Mouse (Mus musculus): ENCODE measurements at regions not wholly inside any gene's neighbourhood (a gene's known extent, or its start where the extent isn't known, plus 50 kb on each side); places are given as distances from the start of the nearest gene placed in this dataset.

DNA sequence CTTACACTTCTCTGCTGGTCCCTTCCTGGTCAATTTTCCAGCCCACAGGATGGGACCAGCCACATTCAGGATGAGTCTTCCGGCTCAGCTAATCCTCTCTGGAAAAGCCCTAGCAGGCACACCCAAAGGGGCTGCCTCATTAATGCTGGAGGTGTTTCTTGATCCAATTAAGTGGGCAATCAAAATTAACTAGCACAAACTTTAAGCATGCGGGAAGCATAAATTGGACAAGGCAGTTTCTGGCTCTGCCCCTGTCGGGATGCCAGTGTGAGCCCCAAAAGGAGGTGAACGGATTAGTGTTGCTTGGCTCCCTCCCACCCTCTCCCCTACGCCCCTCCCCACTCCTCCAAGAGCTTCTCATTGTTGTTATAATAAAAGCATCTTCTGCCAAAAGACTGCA, 262.5 kb upstream of the Id4 start:
- no peak for ATAC-seq
- H3K9ac ChIP-seq, result no peak overlapping the region
- no peak overlapping the region for H3K27ac ChIP-seq
- no peaks in the 10 kb centered on the region for H3K27me3 ChIP-seq (replicated peaks)
- 64% methylated on average over 5 of the region's 5 CpGs for WGBS
- H3K4me1 ChIP-seq (replicated peaks), result no peaks in the 10 kb centered on the region
- no peak overlapping the region for H3K4me3 ChIP-seq (replicated peaks)
- H3K9me3 ChIP-seq, result no peaks in the 10 kb centered on the region
- no peaks in the 10 kb centered on the region for H3K36me3 ChIP-seq
- no peak overlapping the region for H3K4me2 ChIP-seq (replicated peaks)

DNA sequence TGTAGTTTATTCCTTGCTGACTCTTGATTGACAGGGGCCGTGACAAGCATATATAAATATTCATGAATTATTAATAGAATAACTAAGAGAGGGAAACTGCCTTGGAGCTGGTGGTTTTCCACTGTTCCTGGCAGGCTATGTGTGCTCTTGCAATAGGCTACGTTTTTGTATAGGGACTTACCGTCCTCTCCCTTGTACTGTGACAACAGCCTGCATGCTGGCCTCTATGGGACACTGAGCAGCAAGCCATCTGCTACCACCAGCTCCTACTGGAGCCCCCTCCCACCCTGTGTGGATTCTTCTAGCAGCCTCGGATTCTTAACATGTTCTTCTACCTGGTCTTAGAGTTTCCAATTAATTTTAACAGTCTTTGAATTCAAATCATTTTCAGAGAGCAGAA, 261.6 kb upstream of the Id4 start:
- Histone ChIP-seq H3K9me3 (no peaks in the 10 kb centered on the region), H3K9ac (no peak overlapping the region), H3K4me3 (replicated peaks) (no peak overlapping the region), H3K4me2 (replicated peaks) (no peak overlapping the region), H3K27me3 (replicated peaks) (no peaks in the 10 kb centered on the region), H3K36me3 (no peaks in the 10 kb centered on the region), H3K27ac (no peak overlapping the region), H3K4me1 (replicated peaks) (no peaks in the 10 kb centered on the region)
- no peak for ATAC-seq
- WGBS, result 77% methylated on average over 4 of the region's 4 CpGs

DNA sequence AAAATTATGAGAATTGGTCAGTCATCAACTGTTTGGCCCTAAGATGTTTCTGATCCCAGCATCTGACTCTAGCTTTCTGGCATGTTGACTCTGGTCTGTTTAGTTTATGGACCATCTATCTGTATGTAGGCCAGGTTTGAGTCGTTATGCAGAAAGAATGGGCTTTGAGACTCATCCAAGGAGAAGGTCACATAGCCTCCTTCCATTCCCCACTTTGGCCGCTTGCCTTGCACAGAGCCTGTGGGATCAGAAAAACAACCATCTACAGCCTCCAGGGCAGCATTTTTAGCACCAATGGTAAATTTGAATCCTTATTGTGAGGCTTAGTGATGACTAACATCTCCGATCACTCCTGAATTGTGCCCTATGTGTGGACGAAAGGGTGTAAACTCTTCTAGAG, 257.9 kb upstream of the Id4 start:
- no peaks in the 10 kb centered on the region for H3K4me1 ChIP-seq (replicated peaks)
- no peaks in the 10 kb centered on the region for H3K36me3 ChIP-seq
- H3K9me3 ChIP-seq, result no peaks in the 10 kb centered on the region
- no peak overlapping the region for H3K4me3 ChIP-seq (replicated peaks)
- H3K9ac ChIP-seq, result no peak overlapping the region
- H3K4me2 ChIP-seq (replicated peaks), result no peak overlapping the region
- WGBS, result 80% methylated on average over 4 of the region's 4 CpGs
- H3K27me3 ChIP-seq (replicated peaks), result no peaks in the 10 kb centered on the region
- no peak for ATAC-seq
- H3K27ac ChIP-seq, result no peak overlapping the region

DNA sequence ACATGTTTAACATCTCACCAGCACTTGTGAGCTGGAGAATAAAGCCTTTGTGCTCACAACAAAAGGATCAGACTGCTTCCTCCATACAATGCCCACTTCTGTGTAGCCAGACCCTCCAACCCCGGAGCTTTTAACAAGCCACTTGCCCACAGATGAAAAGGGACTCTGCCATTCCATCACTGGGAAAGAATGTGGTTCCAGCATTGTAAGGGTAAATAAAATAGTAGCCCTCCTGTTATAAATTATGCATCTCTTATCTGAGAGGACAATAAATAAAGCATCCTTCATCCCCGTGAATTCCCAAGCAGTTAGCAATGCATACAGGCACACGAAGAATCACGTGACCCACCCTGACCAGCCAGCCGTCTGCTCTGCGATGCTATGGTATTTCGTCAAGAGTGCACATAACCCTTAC, 247.7 kb upstream of the Id4 start:
- no peaks in the 10 kb centered on the region for H3K36me3 ChIP-seq
- no peaks in the 10 kb centered on the region for H3K27me3 ChIP-seq (replicated peaks)
- whole genome bisulfite sequencing, result 31% methylated on average over 7 of the region's 7 CpGs
- no peak overlapping the region for H3K4me2 ChIP-seq (replicated peaks)
- H3K9me3 ChIP-seq, result no peaks in the 10 kb centered on the region
- no peak for ATAC-seq
- H3K4me1 ChIP-seq (replicated peaks), result no peaks in the 10 kb centered on the region
- H3K27ac ChIP-seq, result no peak overlapping the region
- no peak overlapping the region for H3K9ac ChIP-seq
- no peak overlapping the region for H3K4me3 ChIP-seq (replicated peaks)

DNA sequence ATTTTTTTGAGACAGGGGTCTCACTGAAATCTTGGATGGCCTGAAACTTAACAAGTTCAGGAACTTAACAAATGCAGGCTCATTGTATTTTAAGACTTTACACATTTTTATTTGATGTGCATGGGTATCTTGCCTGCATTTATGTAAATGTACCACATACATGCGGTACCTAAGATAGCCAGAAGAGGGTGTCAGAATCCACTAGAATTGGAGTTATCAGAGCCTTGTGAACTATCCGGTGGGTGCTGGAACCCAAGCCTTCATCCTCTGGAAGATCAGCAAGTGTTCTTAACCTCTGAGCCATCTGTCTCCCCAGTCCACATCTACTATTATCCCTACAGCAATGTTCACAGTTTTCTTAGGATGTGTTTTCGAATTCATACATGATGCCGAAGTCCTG, 245.7 kb upstream of the Id4 start:
- ATAC-seq, result no peak
- 83% methylated on average over 4 of the region's 4 CpGs for WGBS
- H3K9ac ChIP-seq, result no peak overlapping the region
- H3K27me3 ChIP-seq (replicated peaks), result no peaks in the 10 kb centered on the region
- no peaks in the 10 kb centered on the region for H3K9me3 ChIP-seq
- H3K4me1 ChIP-seq (replicated peaks), result no peaks in the 10 kb centered on the region
- H3K4me2 ChIP-seq (replicated peaks), result no peak overlapping the region
- H3K4me3 ChIP-seq (replicated peaks), result no peak overlapping the region
- no peaks in the 10 kb centered on the region for H3K36me3 ChIP-seq
- H3K27ac ChIP-seq, result no peak overlapping the region

DNA sequence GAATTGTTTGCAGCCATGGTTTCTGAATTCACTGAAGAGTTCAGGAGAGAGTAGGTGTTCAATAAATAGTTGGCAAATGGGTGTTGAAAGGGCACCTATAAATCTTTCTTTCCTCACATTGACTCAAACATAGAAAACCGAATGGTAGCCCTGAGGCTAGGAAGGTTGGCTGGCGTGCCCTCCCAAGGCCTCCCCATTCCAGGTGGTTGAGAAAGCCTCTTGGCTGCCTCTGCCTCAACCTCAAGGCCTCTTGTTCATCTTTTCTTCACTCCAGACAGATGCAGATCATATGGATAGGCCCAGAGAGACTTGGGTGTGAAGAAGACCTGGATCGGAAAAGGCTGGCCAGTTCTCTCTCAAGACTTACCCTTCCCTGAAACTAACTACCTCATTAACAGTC, 245.0 kb upstream of the Id4 start:
- H3K4me2 ChIP-seq (replicated peaks), result no peak overlapping the region
- H3K9me3 ChIP-seq, result no peaks in the 10 kb centered on the region
- 90% methylated on average over 3 of the region's 3 CpGs for WGBS
- no peaks in the 10 kb centered on the region for H3K4me1 ChIP-seq (replicated peaks)
- no peaks in the 10 kb centered on the region for H3K36me3 ChIP-seq
- H3K9ac ChIP-seq, result no peak overlapping the region
- H3K4me3 ChIP-seq (replicated peaks), result no peak overlapping the region
- no peak overlapping the region for H3K27ac ChIP-seq
- no peaks in the 10 kb centered on the region for H3K27me3 ChIP-seq (replicated peaks)
- no peak for ATAC-seq

DNA sequence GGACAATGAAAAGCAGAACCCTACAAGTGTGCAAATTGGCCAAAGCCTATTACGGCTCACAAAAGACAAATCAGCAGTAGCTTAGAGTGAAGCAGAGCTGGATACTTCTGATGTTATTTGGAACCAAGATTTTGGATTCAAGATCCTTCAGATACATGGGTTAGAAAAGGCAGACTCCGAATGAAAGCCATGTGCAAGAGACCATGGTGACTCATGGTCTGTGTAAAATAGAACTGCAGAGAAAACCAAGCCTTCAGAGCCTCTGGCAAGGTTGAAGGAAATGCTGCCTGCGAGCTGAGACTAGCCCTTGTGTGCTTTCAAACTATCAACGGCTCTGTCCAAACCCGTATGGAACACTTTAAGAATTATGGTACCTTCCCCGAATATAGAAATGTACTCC, 244.4 kb upstream of the Id4 start:
- Histone ChIP-seq H3K27me3 (replicated peaks) (no peaks in the 10 kb centered on the region), H3K4me2 (replicated peaks) (no peak overlapping the region), H3K27ac (no peak overlapping the region), H3K9me3 (no peaks in the 10 kb centered on the region), H3K4me1 (replicated peaks) (no peaks in the 10 kb centered on the region), H3K4me3 (replicated peaks) (no peak overlapping the region), H3K36me3 (no peaks in the 10 kb centered on the region), H3K9ac (no peak overlapping the region)
- 85% methylated on average over 6 of the region's 6 CpGs for WGBS
- no peak for ATAC-seq

DNA sequence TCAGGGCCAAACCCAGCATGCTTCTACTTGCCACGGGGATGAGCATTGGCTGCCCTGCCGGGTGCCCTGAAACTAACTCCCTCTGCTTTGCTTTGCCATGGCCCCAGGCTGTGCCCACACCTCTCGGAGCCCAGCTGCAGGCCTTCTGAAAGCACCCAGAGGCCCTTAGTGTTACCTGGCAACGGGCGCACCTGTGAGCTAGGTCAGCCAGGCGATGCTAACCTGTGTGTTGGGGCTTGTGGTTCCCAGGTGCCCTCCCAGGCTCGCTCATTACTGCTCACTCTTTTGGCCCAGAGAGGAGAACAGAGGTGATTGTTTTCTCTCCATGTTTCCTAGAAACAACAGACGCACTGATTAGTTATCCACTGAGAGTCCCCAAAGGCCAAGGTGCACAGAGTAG, 243.4 kb upstream of the Id4 start:
- Histone ChIP-seq H3K4me3 (replicated peaks) (no peak overlapping the region), H3K27ac (no peak overlapping the region), H3K27me3 (replicated peaks) (no peaks in the 10 kb centered on the region), H3K9ac (no peak overlapping the region), H3K36me3 (no peaks in the 10 kb centered on the region), H3K4me1 (replicated peaks) (no peaks in the 10 kb centered on the region), H3K4me2 (replicated peaks) (no peak overlapping the region), H3K9me3 (no peaks in the 10 kb centered on the region)
- 73% methylated on average over 8 of the region's 8 CpGs for WGBS
- no peak for ATAC-seq

DNA sequence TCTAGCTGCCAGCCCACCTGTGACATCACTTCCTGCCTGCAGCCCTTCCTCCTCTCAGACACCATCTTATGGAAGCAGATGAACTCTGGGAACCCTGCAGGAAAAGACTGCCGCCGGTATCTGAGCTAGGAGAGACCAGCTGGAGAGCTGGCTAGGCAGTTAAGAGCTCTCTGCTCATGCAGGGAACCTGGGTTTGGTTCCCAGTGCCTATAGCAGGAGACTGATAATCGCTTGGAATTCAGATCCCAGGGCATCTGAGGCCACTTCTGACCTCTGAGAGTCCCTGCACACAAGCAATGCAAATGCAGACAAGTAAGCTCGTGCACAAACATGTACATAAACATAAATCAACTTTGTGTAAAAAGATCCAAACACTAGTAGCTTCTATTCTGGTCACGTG, 242.4 kb upstream of the Id4 start:
- H3K4me1 ChIP-seq (replicated peaks), result no peaks in the 10 kb centered on the region
- 65% methylated on average over 5 of the region's 5 CpGs for whole genome bisulfite sequencing
- no peaks in the 10 kb centered on the region for H3K9me3 ChIP-seq
- ATAC-seq, result no peak
- H3K27me3 ChIP-seq (replicated peaks), result no peaks in the 10 kb centered on the region
- no peak overlapping the region for H3K4me2 ChIP-seq (replicated peaks)
- no peak overlapping the region for H3K4me3 ChIP-seq (replicated peaks)
- no peaks in the 10 kb centered on the region for H3K36me3 ChIP-seq
- H3K9ac ChIP-seq, result no peak overlapping the region
- no peak overlapping the region for H3K27ac ChIP-seq

DNA sequence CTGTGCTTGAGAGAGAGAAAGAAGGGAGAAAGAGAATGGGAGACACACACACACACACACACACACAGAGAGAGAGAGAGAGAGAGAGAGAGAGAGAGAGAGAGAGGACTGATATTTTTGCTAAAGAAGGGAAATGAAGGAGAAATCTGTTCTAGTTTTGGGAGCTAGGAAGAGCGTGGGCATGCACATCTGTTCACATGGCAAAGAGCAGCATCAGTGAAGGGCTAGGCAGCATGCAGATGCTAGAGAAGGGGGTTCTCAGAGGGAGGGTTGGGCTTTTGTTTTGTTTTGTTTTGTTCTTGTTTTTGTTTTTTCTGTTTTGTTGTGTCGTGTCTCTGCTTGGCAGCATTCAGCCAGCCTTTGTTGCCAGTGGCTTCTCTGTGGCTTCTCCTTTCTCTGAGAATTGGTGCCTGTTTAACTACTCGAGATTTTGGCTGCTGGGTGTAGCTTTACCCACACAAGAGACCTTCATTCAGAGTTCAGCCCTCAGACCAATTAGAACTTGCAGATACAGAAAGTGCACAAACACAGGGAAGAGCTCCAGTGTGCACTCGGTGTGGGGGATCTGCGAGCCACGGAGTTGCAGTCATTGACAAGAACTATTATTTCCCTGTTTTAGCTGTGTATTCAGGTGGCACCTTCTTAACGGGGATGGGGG, 237.9 kb upstream of the Id4 start:
- no peaks in the 10 kb centered on the region for H3K36me3 ChIP-seq
- H3K9ac ChIP-seq, result no peak overlapping the region
- no peak overlapping the region for H3K27ac ChIP-seq
- WGBS, result 67% methylated on average over 7 of the region's 7 CpGs
- H3K27me3 ChIP-seq (replicated peaks), result no peaks in the 10 kb centered on the region
- ATAC-seq, result no peak
- no peak overlapping the region for H3K4me3 ChIP-seq (replicated peaks)
- H3K4me2 ChIP-seq (replicated peaks), result no peak overlapping the region
- H3K4me1 ChIP-seq (replicated peaks), result peaks cover 5% of the 10 kb centered on the region; the same call in 1 of the 2 replicates
- H3K9me3 ChIP-seq, result no peaks in the 10 kb centered on the region

DNA sequence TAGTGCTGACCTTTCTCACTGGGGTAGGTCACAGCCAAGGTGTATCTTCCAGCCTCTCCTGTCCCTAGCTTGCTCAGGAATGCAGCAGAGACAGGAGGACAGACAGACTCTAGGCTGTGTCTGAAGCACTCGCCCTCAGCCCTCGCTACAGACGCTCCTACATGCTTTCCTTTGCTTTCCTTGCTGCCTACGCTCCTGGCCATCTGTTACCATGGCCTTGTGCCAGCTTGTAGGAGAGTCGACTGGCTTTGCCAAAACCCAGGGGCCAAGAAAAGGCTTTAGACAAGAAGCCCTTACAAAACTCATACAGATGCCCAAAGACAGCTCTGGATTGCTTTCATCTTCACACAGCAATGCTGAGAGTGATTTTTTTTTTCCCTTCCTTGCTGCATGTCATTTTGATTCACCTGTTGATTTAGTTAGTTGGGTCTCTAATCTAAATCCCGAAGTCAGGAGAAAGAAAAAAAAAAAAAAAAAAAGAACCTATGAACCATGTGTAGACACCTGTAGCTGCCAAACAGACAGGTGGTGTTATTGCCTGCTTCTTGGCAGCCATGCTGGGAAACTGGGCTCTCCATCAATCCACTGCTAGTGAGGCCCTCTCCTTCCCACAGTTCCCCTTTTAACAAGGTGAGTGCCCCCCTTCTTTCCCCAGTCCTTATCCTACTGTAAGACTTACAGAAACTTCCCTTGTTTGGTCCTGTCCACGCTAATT, 233.1 kb upstream of the Id4 start:
- H3K9ac ChIP-seq, result no peak overlapping the region
- H3K9me3 ChIP-seq, result no peaks in the 10 kb centered on the region
- H3K4me3 ChIP-seq (replicated peaks), result no peak overlapping the region
- 47% methylated on average over 7 of the region's 7 CpGs for WGBS
- no peak overlapping the region for H3K4me2 ChIP-seq (replicated peaks)
- peaks cover 5% of the 10 kb centered on the region; the same call in 1 of the 2 replicates for H3K4me1 ChIP-seq (replicated peaks)
- H3K27ac ChIP-seq, result no peak overlapping the region
- no peaks in the 10 kb centered on the region for H3K36me3 ChIP-seq
- no peaks in the 10 kb centered on the region for H3K27me3 ChIP-seq (replicated peaks)
- ATAC-seq, result no peak

DNA sequence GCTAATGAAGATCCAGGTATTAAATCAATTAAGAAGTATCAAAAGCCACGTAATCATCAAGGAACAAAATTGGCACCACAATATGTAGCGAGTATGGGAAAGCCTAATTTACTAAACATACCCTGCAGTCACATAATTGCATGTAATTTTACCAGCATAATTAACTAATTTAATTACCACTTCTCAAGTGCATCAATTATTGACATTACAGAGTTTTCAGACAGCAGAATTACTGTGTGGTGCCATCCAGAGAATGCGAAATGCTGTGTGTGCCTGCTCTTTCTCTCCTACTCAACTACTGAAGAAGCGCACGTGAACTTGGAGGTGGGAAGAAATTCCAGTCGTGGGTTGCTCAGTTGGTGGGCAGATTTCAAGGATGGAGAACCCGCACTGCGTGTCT, 229.5 kb upstream of the Id4 start:
- Histone ChIP-seq H3K36me3 (no peaks in the 10 kb centered on the region), H3K4me3 (replicated peaks) (no peak overlapping the region), H3K27ac (no peak overlapping the region), H3K4me1 (replicated peaks) (peaks cover 5% of the 10 kb centered on the region; the same call in 1 of the 2 replicates), H3K4me2 (replicated peaks) (no peak overlapping the region), H3K9me3 (no peaks in the 10 kb centered on the region), H3K9ac (no peak overlapping the region), H3K27me3 (replicated peaks) (no peaks in the 10 kb centered on the region)
- no peak for ATAC-seq
- 78% methylated on average over 8 of the region's 8 CpGs for WGBS

DNA sequence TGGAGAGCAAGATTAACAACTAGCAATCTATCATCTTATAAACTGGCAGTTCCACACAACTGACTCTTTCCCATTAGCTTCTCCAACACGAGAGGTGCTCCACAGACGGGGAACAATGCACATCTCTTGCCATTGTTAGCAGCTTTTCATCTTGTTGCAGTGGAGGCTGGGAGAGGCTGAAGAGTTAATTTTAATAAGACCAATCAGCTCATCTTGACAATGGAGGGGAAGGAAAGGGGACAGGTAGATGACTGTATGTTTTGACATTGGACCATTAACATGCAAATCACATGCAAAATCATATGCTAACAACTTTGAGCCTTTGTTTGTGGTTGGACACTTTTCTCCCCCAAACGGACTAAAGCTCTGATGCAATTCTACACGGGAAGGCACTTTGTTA, 218.9 kb upstream of the Id4 start:
- no peak for ATAC-seq
- Histone ChIP-seq H3K27me3 (replicated peaks) (no peaks in the 10 kb centered on the region), H3K36me3 (no peaks in the 10 kb centered on the region), H3K9ac (no peak overlapping the region), H3K4me1 (replicated peaks) (no peaks in the 10 kb centered on the region), H3K4me3 (replicated peaks) (no peak overlapping the region), H3K9me3 (no peaks in the 10 kb centered on the region), H3K27ac (no peak overlapping the region), H3K4me2 (replicated peaks) (no peak overlapping the region)
- WGBS, result 74% methylated on average over 4 of the region's 4 CpGs
